Mouse (Mus musculus) cerebral cortex, adult 2 months (tissue): Measurements from ENCODE around the gene Cdc42bpa.

Experiments
- WGBS: fragments of 180-500 bp; shearing (Covaris S2); methylation state at CpG from one replicate; pipeline ENCODE4 v1.1.7; 2018; 5-methylcytosine and 5-hydroxymethylcytosine counted together

Cdc42bpa gene

DNA sequence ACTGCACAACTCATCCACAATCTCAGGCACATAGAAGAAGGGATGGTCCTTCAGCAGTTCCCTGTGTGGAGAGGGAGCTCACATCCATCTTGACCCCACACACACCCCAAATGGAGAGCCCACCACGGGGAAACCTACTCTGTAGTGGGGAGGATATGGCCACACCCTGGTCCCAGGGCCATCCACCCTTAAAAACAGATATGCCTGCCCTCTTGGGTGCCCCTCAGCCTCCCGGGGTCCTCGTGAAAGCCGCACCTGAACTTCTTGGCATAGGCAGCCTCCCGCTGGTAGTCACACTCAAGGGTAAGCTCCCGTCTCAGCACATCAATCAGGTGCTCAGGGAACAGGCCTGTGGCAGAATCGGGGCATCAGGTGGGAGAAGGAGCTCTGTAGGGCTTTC, 208.9 kb downstream of the Cdc42bpa start:
- WGBS: 90% methylated on average over 7 of the region's 7 CpGs

DNA sequence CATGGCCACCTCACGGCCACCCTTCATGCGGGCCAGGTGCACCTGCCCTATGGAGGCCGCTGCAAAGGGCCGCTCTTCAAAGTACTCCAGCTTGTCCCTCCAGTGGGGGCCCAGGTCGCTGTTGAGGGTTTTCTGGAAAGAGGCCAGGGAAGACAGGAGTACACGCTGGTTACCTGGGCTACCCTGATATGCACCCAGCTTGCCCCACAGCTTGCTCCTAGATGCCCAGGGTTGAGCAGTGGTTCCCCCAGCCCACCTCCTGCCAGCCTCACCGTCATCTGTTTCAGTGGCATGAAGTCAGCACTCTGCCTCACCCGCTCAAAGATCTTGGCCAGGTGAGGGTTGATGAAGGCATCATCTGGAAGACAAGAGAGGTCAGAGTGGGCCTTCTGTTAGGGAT, 209.8 kb downstream of the Cdc42bpa start:
- 91% methylated on average over 8 of the region's 8 CpGs for WGBS

DNA sequence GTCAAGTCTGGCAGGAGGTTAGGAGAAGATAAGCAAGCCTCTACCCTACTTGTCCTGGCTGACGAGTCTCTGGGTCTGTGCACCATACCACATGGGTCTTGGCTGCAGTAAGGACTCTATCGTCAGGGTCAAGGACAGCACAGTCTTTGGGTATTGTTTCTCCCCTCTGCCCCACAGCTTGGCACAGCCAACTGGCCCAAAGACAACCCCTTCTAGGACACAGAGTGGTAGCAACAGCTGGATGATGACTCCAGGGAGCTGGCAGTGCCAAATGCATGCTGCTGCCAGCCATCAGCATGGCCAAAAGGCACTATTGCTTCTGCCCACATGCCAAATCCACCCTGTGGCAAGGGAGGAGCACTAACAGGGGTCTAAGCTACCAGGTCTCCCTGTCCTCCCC, 211.6 kb downstream of the Cdc42bpa start:
- 76% methylated on average over 2 of the region's 2 CpGs for WGBS

DNA sequence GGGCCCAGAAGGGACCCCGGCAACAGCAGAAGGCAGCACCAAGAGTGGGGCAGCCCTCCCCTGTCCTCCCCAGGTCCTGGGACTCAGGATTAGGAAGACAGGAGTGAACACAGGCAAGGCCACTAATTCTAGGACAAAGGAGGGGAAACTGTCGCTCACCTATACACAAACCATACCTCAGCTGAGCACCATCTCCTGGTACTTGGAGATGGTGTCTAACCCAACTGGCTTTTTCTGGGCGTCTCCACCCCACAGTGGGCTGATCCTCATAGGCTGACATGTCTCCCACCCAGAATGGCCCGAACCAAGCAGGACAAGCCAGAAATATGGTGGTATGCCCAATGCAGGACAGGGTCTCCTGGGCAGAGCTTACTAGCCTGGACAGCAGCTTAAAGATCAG, 212.3 kb downstream of the Cdc42bpa start:
- 91% methylated on average over 4 of the region's 4 CpGs for WGBS

DNA sequence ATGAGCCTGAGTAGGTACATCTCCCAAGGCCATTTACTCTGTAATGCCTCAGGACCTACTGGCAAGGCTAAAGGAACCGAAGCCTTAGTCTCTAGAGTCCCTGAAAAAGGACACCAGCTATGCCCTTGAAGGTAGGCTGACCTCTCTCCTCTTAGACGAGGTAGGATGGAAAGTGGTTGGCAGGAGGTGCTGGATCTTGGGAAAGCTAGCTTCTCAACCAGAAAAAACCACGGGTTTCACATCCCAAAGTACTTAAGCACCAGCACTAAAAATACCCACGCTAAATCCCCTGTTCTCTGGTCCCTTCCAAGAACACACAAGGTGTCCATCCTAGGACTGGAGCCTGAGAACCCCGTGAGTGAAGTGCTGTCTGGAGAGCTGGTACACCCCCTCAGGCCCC, 212.7 kb downstream of the Cdc42bpa start:
- WGBS: 80% methylated on average over 5 of the region's 5 CpGs

DNA sequence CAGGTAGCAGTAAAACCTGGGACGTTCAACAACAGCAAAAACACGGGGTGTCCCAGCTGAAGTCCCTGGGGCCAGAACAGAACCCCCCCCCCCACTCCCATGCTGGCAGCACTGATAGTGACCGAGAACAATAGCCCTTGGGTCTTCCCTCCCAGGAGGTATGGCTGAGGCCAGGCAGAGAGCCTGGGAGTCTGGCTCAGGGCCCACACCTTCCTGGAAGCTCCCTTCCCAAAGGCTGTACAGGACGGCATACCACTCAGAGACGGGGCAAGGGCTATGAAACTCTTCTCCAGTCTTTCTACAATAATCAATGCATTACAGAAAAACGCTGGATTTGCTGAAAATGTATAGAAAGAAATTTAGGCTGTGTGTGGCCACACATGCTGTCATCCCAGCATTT, 214.4 kb downstream of the Cdc42bpa start:
- 67% methylated on average over 6 of the region's 6 CpGs for WGBS

DNA sequence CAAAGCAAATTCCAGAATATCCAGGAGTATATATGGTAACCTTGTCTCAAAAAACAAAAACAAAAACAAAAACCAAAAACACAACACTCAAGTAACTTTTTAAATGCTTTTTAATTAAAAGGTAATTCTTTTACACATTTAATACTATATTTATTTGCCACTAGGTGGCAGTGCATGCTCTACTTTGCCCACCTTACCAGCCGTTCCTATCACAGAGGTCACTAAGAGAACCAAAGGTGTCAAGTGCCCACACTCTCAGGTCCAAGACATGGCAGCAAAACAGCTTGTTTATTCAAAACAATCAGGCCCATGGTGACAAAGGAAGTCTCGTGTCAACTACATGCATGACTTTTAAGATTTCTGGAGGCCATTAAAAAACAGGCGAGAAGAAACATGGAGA, 214.9 kb downstream of the Cdc42bpa start:
- WGBS: 48% methylated on average over 3 of the region's 3 CpGs

DNA sequence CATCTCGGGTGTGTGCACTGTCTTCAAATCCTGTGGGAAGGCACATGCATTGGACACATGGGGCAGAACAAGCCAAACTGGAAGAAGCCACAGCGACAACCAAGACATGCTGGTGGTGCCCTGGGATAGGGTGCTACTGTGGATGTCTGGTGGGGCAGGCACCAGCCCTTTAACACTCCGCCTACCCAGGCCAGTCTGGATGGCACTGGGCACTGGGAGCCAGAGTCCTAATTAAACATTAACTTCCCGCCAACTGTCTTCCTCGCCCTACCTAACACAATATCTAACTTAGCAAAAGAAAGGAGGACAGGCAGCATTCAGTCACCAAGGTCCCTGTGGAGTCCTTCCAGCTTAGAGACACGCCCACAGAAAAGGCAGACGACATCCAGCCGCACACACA, 215.4 kb downstream of the Cdc42bpa start:
- 59% methylated on average over 8 of the region's 8 CpGs for WGBS

DNA sequence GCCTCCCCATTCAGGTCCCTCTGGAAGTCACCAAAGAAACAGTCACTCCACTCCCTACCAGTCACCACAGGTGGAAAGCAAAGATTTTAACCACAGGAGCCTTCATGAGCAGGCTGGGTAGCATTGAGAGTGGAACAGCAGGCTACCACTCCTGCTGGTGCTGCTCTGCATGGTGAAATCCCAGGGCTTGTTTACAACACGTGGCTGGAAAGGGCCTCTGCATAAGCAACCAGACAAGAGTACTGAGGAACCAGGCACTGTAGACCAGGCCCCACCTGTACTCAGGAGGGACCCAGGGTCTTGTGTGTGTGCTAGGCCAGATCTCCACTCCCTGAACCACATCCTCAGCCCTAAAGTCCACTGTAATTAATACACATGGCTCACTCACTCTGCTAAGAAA, 216.5 kb downstream of the Cdc42bpa start:
- WGBS: 26% methylated on average over 1 of the region's 1 CpGs

DNA sequence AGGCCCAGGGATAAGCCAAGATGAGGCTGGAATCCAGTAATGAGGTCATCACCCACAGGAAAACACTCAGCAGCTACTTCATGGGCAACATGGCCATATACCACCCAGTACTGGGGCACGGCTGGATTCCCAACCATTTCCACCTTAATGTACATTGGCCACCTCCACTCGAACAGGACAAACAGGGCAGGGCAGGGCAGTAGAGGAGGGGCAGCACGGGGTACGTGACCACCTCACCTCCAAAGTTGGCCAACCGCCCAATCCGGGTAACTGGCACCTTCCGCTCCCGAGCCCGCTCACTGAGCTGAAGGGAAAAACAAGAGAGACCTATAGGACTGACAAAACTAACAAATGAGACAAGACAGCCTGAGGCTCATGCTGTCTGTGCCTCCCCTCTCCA, 218.1 kb downstream of the Cdc42bpa start:
- WGBS: 87% methylated on average over 9 of the region's 9 CpGs

DNA sequence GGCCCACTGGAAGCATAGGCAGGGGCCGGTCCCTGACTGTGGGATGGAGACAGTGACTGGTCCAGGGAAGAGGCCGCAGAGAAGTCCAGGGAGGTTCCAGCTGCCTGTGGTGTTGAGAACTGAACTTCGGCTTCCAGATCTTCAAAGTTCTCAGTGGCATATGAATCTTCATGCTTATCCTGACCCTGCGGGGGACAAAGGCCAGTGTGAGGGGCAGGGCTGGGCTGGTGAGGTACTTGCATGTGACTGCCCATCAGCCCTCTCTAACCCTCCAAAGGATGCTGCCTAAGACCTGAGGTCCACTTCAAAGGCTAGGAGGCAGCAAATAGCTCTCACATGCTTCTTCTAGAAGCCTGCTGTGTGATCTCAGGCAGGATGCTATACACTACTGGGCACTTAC, 218.8 kb downstream of the Cdc42bpa start:
- 94% methylated on average over 4 of the region's 4 CpGs for WGBS

DNA sequence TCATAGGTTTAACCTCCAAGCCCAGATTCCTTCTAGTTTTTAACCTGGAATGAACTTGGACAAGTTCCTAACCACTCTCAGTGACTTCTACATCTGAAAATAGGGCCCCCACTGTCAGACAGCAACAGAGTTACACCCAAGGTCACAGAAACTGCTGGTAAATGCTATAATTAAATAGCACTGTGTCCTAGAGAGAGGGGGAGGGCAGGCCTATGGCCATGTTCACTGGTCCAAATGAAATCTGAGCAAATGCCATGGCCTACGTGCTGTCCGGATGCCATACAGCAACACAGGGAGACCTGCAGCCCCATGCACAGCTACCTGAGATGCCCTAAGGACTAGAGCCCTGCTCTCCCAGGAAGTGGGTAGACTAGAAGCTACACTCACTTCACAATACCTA, 219.6 kb downstream of the Cdc42bpa start:
- WGBS: 97% methylated on average over 2 of the region's 2 CpGs

DNA sequence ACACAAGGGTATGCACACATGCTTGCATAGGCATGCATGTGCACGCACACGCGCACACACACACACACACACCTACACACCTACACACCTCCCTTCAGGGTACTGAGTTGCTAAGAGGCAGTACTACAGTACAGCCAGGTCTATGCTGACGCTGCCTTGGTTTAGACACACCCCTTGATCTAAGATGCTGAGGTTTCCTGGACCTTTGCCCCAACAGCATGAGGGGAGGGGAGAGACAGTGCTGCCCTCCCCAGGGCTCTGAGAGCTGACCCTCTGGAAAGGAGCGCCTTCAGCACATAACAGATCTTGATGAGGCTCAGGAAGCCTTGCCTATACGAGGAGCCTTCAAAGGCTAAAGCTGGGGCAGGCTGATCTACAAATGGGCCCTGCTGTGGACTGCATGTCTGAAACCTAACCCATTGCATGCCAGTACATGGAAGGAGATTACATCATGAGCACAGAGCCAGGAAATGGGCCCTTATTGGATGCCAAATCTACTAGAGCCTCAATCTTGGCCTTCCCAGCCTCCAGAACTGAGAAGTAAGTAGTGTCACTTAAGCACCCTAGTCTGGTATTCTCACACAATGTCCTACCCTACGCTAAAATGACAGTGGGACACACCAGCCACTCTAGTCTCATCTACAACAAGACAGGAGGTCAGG, 221.2 kb downstream of the Cdc42bpa start:
- 89% methylated on average over 7 of the region's 7 CpGs for WGBS

DNA sequence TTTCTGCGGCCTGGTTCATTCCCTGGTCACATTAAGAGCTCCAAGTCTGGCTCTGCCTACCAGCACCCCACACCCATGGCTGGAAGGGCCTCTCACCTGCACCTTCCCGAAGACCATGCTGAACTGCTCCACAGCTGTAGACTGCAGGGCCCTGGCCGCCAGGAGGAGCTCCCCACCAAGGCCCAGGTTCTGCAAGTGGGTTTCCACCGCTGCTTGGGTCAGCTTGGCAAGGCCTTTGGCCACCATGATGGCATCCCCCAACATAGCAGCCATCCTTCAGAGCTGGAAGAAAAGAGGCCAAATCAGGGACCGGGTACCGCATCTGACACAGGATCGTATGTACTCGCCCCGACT, 221.7 kb downstream of the Cdc42bpa start:
- 93% methylated on average over 9 of the region's 9 CpGs for WGBS

DNA sequence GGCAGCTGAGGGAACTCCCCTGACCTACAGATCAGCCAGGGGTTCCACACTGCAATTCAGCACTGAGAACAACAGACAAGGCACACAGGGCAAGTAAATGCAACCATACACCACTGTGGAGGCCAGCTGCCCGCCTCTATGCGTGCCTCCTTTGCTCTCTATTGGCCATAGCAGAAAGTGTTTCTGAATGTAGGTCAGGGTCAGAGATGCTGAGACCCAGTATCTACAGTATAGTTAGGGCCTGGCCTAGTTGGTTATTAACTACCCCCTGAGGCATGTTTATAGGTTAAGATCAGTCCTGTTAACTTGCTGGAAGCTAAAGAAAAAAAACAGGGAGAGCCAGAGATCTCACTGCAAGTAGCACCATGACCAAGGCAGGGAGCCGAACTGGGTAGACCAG, 222.5 kb downstream of the Cdc42bpa start:
- 80% methylated on average over 3 of the region's 3 CpGs for WGBS

DNA sequence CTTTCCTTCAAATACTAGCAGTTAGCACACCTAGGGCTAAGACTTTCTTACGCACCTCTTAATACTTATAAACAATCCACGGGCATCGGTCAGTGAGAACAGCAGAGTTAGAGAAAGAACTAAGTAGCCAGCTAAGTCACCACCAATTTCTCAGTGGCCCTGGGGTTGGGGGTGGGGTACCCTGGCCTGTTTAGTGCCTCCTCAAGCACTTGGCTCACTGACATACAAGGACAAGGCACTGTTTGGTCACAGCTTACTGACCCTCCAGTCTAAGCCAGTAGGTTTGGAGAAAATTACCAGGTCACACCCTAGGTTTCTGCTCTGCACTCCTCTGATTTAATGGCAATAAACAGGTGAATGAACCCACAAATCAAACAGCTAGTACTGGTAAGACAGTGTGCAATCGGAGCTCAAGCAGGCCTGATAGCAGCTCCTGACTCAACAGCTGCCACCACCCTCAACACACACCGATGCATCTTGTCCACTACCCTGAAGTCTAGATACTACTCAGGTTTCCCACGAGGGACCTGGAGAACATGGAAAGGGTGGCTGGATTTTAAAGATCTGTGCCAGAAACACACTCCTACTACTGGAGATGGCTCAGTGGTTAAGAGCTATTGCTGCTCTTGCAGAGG, 223.4 kb downstream of the Cdc42bpa start:
- WGBS: 93% methylated on average over 6 of the region's 6 CpGs

DNA sequence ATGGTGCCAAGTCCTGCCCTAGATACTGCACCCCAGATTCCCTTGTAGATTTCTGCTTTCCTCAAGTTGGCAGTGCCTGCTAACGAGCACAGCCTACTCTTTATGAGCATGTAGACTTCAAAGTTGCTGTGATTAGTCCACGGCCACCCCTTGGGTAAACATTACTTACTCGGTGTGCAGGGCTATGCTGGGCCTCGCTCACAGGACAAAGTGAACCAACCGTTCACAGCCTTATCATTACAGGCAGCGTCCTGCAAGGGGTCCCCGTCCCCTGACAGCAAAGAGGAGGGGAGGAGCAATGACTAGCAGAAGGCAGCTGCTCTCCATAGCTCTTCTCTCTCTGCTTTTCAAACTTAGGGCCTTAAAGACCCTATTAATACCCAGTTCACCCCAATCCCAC, 224.5 kb downstream of the Cdc42bpa start:
- WGBS: 72% methylated on average over 7 of the region's 7 CpGs

DNA sequence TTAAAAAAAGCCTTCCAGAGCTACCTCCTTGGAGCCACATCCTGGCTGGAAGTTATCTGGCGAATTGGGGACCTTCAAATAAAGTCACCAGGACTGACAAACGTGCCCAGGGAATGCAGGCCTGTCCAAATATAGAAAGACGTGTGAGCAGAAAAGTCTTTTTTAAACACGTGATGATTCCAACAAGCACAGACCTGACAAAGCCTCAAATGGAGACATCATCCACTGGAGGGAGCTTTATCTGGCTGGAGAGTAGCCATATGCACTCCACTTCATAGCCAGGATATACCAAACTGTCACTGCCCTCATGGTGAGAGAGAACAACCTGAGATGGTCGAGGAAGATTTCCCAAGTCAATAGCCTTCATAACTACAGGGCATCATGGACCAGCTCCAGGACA, 225.6 kb downstream of the Cdc42bpa start:
- WGBS: 51% methylated on average over 5 of the region's 5 CpGs

DNA sequence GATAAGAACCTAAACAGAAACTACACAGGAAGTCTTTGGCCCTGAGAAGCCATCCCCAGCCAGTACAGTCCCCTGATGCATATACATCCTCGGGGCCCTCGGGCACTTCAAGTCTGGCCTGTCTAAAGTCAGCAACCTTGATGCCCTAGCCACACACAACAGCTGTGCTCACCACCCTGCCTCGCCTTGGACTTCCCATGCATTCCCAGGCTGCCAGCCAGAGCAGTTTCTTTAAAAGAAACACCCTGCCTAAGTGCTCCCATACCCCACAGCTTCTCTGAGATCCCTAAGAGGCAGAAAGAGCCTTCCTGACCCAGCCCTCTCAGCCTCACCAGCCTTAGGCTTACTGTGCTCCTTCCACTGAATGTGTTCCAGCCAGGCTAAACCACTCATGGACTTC, 226.1 kb downstream of the Cdc42bpa start:
- WGBS: 84% methylated on average over 3 of the region's 3 CpGs

DNA sequence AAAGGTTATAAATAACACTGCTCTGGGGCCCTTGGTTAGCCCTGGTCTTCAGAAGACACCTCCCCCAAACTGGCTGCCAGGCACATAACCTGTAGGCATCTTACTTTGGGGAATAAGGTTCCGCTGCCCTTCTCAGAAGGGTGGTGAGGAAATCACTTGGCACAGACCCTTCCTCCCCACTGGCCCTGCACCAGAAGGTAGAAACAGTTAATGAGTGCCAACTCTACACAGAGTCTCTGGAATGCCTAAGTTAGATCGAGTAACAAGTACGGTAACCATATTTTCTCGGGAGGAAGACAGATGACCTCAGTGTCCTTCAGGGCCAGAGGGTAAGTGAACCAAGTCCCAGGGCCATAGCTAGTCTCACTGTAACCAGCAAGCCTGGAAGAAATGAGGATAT, 228.7 kb downstream of the Cdc42bpa start:
- WGBS: 77% methylated on average over 4 of the region's 4 CpGs

DNA sequence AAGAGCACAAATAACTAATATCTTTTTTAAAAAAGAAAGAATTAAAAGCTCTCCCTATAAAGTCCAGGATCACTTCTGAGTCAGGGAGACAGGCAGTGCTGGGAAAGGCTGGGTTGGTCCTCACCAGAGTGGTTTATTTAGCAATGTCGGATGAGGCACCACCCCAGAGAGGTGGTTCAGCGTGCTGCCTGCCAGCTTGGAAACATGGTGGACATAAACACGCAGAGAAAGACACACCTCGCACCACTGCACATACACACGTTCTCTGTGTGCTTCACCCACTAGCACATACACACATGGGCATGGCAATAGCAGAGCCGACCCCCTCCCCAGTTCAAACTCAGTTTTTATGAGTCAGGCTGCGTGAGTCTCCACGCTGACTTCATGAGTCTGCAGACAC, 230.8 kb downstream of the Cdc42bpa start:
- 74% methylated on average over 8 of the region's 8 CpGs for WGBS

DNA sequence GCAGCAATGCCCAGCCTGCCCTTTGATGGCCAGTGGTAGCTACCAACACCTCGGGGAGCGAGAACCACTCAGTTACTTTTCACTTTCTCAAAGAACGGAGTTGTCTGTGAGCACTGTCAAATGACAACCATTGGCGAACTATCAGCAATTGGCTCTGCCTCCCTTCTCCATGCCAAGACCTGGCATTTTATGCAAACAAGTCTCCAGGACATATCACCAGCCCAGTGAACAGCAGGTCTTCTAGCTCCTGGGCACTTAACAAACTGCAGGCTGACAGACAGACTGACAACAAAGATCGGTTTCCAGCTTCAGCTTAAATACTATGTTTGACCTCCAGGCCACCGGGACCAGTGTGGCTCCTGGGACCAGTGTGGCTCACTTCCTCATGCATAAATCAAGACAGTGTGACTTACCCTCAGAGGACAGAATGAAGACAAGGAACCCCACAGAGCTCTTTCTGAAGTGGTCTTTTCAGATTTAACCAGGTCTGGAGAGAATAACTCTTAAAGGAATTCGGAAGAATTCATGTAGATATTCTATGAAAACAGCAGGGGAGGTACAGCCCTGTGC, 231.5 kb downstream of the Cdc42bpa start:
- WGBS: 65% methylated on average over 7 of the region's 7 CpGs

DNA sequence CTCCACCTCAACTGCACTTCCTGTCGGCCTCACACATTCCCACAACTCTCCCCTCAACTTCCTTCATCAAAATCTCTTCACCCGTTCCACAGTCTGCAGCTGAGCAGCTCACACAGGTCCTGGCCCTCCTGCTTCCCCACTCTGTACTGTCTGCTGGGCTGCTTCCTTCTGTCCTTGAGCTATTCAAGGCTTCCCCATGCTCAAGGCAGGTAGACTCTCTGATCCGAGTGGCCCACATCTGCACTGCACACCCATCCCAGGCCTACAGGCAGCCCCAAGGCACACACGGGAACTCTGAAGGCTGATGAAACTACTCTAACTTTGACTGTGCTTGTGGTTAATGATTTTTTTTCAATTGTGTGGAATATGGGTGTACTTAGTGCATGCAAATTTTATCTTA, 232.6 kb downstream of the Cdc42bpa start:
- WGBS: 71% methylated on average over 4 of the region's 4 CpGs
